Mouse (Mus musculus) hindbrain, embryonic 10.5 days (tissue): ENCODE measurements around the gene Cacna1e. TPM values are rescaled to one million over a fixed set of nuclear protein-coding genes. Genes with fewer than 3 reads are reported as not detected.

Experiments
- DNase-seq: peaks from one replicate; pipeline ENCODE4 v3.0.0-alpha.2; 2017; ENCODE audit warnings: low spot score
- H3K27ac ChIP-seq: fragments of 300-500 bp; sonication (generic); 2 replicates; pipeline ENCODE4 v1.5.1; 2016; ENCODE audit warnings: mild to moderate bottlenecking, moderate library complexity
- H3K27me3 ChIP-seq: fragments of 300-500 bp; sonication (generic); 2 replicates; pipeline ENCODE4 v1.6.1; 2016; ENCODE audit warnings: mild to moderate bottlenecking; ENCODE audit not compliant: poor library complexity, insufficient read depth, severe bottlenecking
- H3K36me3 ChIP-seq: fragments of 300-500 bp; sonication (generic); 2 replicates; pipeline ENCODE4 v1.6.1; 2016; ENCODE audit warnings: mild to moderate bottlenecking, moderate library complexity
- H3K4me1 ChIP-seq: fragments of 300-500 bp; sonication (generic); replicated peaks from 2 replicates; pipeline ENCODE4 v1.6.1; 2016; ENCODE audit warnings: mild to moderate bottlenecking
- H3K4me3 ChIP-seq: fragments of 300-500 bp; sonication (generic); 2 replicates; pipeline ENCODE4 v1.5.1; 2016; ENCODE audit warnings: mild to moderate bottlenecking, moderate library complexity
- H3K9me3 ChIP-seq: fragments of 300-500 bp; sonication (generic); 2 replicates; pipeline ENCODE4 v1.6.1; 2016; ENCODE audit warnings: mild to moderate bottlenecking, moderate library complexity
- WGBS: fragments of 180-500 bp; shearing (Covaris S2); methylation state at CpG from one replicate; pipeline ENCODE4 v1.1.7; 2016; 5-methylcytosine and 5-hydroxymethylcytosine counted together
- polyA plus RNA-seq: library from polyadenylated mRNA; unstranded; fragments of >200 nt; fragmentation: Nextera tagmentation; extraction: Ambion mirVana; gene quantifications from 2 replicates; pipeline ENCODE4 v1.2.1, GENCODE M21; 2016

Gene Cacna1e
- polyA plus RNA-seq, 1 experiment from 2014 or later = 1.8 TPM

DNA sequence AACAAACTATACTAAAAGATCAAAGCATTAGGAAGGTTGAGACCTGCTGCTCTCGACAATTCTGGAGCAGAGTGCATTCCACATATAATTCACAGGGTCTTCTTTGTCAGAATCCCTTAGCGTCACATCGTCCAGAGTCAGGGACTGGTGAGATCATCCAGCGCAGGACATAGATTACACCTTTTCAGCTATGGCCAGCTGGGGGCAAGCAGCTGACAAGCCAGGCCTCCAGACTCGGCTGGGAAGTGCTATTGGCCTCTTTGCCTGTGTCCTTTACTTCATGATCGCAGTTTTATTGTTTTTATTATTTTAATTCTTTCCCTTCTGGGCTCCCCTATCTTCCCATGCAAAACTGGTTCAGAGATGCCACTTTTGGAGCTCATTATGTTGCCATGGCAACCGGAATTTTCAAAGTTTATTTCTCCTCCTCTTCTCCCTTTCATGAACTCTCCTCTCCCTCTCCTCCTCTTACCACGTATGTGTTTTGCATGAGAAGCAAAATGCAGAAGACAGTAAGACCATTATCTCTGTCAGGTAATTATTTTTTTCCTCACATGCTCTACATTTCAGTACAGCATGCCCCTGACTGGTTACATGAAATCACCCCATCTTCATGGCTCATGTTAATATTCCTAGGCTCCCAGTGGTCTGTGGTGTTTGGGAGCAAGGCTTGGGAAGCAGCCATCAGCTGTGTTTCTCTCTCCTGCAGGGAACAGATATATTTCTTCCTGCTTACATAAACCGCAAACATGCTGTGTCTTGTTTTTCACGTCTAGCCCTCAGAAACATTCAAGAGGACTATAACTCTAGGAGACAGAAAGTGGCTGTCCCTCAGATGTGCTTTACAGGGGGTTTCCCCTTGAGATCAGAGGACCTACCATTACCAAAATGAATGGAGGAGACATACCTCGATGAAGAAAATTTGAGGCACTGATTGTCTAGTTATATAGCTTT is 351.0 kb downstream of the Cacna1e start:
- H3K4me3 ChIP-seq = no peak overlapping the region
- H3K27ac ChIP-seq = no peak overlapping the region
- peaks cover 6% of the 10 kb centered on the region; the same call in 1 of the 2 replicates for H3K4me1 ChIP-seq
- no peak for DNase-seq
- WGBS = 75% methylated on average over 11 of the region's 11 CpGs
- no peaks in the 10 kb centered on the region for H3K27me3 ChIP-seq
- no peaks in the 10 kb centered on the region for H3K9me3 ChIP-seq
- no peaks in the 10 kb centered on the region for H3K36me3 ChIP-seq

DNA sequence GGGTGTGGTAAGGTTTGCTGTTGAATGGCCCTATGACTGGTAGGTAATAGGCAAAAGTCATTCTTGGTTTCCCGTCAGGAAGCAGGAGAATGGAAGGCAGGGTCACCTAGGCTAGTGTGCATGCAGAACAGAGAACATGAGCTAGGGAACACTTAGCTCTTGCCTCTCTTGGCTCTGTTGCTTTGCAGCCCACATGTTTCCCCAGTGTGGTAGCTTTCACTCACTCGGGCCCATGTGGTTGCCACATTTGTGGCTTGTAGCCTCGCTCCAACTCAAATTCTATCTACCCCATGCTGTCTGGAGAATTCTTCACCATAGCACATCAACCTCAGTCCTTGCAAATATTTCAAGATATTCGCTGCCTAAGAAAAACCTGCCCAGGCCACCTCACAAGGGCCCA is 354.6 kb downstream of the Cacna1e start:
- H3K27ac ChIP-seq = no peak overlapping the region
- 88% methylated on average over 4 of the region's 4 CpGs for WGBS
- peaks cover 6% of the 10 kb centered on the region; the same call in 1 of the 2 replicates for H3K4me1 ChIP-seq
- H3K36me3 ChIP-seq = no peaks in the 10 kb centered on the region
- H3K9me3 ChIP-seq = no peaks in the 10 kb centered on the region
- no peak overlapping the region for H3K4me3 ChIP-seq
- no peaks in the 10 kb centered on the region for H3K27me3 ChIP-seq
- no peak for DNase-seq

DNA sequence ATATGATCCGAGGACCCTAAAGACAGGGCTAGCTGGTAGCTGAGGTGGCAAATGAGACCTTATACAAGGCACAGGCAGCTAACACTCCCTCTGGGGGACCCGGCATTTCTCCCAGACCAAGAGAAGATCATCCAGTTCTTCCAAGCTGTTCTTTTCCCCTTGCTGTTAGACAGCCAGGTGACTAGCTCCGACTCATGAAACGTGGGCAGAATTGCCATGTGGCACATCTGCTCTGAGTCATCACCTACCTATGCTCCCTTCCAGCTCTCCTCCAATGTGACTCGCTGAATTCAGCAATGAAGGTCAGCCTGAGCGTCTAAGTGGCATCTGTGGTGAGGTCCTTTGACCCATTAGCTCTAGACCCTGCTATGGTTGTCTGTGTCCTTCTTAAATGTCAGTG is 355.5 kb downstream of the Cacna1e start:
- Histone ChIP-seq H3K36me3 (no peaks in the 10 kb centered on the region), H3K27me3 (no peaks in the 10 kb centered on the region), H3K9me3 (no peaks in the 10 kb centered on the region), H3K27ac (no peak overlapping the region), H3K4me1 (peaks cover 6% of the 10 kb centered on the region; the same call in 1 of the 2 replicates), H3K4me3 (no peak overlapping the region)
- DNase-seq = no peak
- 88% methylated on average over 6 of the region's 6 CpGs for WGBS

DNA sequence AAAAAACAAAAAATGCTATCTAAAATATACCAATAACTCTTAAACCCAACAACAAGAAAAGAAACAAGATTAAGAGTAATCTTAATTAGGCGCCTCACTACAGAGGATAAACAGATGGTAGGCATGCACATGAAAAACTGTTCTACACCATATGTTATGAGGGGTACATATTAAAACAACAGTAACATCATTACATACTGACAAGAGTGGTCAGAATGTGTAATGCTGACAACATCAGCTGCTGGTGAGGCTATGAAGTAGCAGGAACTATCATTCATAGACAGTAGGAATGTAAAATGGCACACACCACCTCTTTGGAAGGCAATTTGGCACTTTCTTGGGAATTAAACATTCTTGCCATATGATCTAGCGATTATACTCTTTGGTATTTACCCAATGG is 363.6 kb downstream of the Cacna1e start:
- no peak overlapping the region for H3K4me3 ChIP-seq
- H3K36me3 ChIP-seq = no peaks in the 10 kb centered on the region
- H3K9me3 ChIP-seq = no peaks in the 10 kb centered on the region
- H3K4me1 ChIP-seq = no peaks in the 10 kb centered on the region
- H3K27ac ChIP-seq = no peak overlapping the region
- H3K27me3 ChIP-seq = no peaks in the 10 kb centered on the region
- WGBS = 95% methylated on average over 2 of the region's 2 CpGs
- DNase-seq = no peak

DNA sequence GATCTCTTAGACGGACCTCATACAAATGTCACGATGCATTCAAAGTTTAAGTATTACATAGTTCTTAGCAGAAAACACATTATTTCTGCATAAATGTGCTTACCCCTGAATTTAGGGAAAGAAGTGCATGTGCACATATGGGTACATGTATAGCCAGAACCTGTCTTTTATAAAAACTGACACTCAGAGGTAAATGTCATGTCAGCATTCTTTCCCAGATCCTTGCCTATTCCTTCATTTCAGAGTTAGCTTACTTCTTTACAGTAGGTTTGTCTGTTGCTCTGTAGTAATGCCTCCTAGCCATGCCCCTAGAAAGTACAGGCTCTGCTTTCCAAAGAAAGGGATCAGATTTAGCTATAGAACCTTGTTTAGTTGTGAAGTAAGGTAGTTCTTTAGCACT is 369.0 kb downstream of the Cacna1e start:
- Histone ChIP-seq H3K4me3 (no peak overlapping the region), H3K9me3 (no peaks in the 10 kb centered on the region), H3K36me3 (no peaks in the 10 kb centered on the region), H3K27me3 (no peaks in the 10 kb centered on the region), H3K27ac (no peak overlapping the region), H3K4me1 (no peaks in the 10 kb centered on the region)
- no peak for DNase-seq
- WGBS = 95% methylated on average over 2 of the region's 2 CpGs

DNA sequence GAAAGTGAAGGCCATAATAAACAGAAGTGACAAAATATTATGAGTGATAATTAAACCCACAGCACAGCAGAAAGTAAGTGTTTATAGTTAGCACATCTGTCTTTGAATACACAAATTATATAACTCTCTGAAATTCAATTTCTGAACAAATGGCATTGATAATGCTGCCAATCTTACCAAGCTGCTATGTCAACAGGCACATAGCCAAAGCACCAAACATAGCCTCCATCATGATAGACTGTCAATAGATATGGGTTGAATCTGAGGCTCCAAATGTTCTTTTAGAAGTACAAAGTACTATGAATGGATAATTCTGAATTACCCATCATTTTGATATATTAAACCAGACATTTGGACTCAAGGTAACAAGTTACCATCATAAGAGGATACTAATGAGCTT is 372.6 kb downstream of the Cacna1e start:
- no peak overlapping the region for H3K4me3 ChIP-seq
- H3K9me3 ChIP-seq = no peaks in the 10 kb centered on the region
- no peak overlapping the region for H3K27ac ChIP-seq
- H3K36me3 ChIP-seq = no peaks in the 10 kb centered on the region
- no peaks in the 10 kb centered on the region for H3K4me1 ChIP-seq
- no peaks in the 10 kb centered on the region for H3K27me3 ChIP-seq
- DNase-seq = no peak

DNA sequence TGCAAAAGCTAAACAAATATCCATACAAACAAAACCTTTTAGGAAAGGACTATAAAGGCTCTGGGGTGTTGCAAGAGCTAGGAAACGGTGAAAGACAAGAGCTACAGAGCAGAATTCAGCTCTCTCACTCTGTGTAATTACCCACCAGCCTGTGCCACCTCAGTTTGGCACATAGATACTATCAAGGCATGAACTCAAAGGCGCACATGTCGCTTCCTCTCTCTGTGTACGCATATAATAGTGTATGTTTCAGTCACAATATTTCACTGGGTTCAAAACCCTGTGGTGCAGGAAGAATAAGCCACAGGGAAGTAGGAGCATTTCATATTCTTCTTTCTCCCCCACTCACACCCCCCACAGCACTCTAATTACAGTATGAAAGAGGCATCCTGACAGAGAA is 380.3 kb downstream of the Cacna1e start:
- no peak for DNase-seq
- no peak overlapping the region for H3K4me3 ChIP-seq
- no peak overlapping the region for H3K27ac ChIP-seq
- H3K36me3 ChIP-seq = no peaks in the 10 kb centered on the region
- 65% methylated on average over 4 of the region's 4 CpGs for WGBS
- H3K4me1 ChIP-seq = peaks cover 16% of the 10 kb centered on the region
- H3K9me3 ChIP-seq = no peaks in the 10 kb centered on the region
- H3K27me3 ChIP-seq = no peaks in the 10 kb centered on the region

DNA sequence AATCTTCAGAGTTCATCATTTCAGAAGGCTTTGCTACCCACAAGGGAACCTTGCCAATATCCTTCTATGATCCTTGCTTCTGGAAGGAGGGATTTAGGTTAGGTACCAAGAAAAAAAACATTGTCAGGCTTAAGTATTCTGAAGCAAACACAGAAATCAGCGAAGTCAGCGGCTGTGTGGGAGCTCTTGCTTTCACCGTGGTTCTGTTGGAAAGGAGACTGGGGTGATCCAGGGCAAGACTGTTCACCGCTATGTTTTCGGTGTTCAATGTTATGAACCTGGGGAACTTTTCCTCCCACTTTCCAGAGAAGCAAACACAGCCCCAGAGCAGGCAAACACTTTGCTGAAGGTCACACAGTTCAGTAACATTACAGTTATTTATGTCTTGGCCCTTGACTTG is 383.4 kb downstream of the Cacna1e start:
- Histone ChIP-seq H3K27me3 (no peaks in the 10 kb centered on the region), H3K4me1 (peaks cover 16% of the 10 kb centered on the region), H3K27ac (no peak overlapping the region), H3K9me3 (no peaks in the 10 kb centered on the region), H3K36me3 (no peaks in the 10 kb centered on the region), H3K4me3 (no peak overlapping the region)
- WGBS = 85% methylated on average over 5 of the region's 5 CpGs
- DNase-seq = no peak

DNA sequence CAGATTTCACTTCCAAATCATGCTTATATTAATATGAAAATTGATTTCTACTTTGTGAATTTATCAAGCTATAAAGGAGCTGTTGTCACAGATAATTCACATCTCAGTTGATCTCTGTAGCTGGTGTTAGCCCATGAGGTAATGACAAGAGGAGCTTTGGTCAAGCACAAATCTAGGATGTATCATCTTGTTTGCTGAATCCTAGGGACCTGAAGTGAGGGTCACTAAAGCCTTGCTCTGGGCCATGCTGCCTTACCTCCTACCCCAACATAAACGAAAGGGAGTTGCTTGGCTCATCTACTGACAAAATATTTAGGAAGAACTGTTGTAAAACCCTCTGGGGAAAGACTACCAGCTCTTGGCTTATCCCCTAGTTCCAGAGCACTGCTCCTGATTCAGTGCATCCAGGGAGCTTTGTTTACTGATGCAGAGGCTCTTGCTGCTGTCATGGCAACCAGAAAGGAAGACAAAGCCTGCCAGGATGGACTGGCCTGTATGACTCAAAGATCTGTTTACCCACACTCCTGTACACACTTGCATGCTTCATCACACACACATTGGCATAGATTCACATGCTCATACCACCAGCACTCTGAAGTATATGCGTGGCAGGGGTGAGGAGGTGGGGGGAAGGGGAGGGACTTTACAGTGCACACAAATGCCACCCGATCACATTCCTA is 384.0 kb downstream of the Cacna1e start:
- 52% methylated on average over 3 of the region's 3 CpGs for WGBS
- no peaks in the 10 kb centered on the region for H3K36me3 ChIP-seq
- no peak overlapping the region for H3K4me3 ChIP-seq
- DNase-seq = peak; percentile 21
- 0 out of 2 replicates have a peak overlapping the region, but pooled peaks have one; percentile 35 for H3K27ac ChIP-seq
- no peaks in the 10 kb centered on the region for H3K9me3 ChIP-seq
- H3K4me1 ChIP-seq = peaks cover 16% of the 10 kb centered on the region
- no peaks in the 10 kb centered on the region for H3K27me3 ChIP-seq

DNA sequence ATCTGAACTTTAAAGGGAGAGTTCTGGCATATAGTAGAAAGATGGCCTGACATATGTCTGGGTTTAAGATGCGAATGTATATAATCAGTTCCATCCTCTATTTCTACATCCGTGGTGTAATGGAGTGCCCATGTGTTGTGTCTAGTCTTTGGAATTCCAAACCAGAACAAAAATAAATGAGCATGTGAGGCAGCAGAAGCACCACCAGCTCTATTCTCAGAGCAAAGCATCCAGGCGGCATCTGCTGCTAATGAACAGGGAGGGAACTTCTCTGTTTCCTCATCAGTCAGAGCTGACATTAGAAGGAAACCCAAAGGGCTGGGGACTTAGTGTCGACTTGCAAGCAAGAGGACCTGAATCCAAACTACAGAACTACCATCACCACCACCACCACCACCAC is 385.5 kb downstream of the Cacna1e start:
- no peak for DNase-seq
- Histone ChIP-seq H3K36me3 (no peaks in the 10 kb centered on the region), H3K4me3 (no peak overlapping the region), H3K9me3 (no peaks in the 10 kb centered on the region), H3K27ac (no peak overlapping the region), H3K4me1 (peaks cover 11% of the 10 kb centered on the region), H3K27me3 (no peaks in the 10 kb centered on the region)
- WGBS = 84% methylated on average over 4 of the region's 4 CpGs

DNA sequence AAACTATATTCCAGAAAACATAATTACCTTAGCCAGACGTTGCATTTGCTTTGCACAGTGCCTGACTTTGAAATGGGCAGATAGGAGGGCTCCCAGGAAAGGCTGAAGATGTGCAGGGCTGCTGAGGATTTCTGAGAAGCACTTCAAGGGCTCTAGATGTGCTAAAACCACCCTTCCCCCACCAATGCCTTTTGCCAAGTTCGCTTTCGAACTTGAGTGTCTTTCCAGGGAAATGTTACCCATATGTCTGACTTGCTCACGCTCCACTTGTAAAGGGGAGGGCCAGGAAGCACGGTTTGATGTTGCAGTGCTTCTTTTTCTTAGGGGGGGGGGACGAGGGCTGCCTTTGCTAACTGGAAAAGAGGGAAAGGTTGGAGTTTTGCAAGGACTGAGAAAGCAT is 393.2 kb downstream of the Cacna1e start:
- Histone ChIP-seq H3K4me1 (no peaks in the 10 kb centered on the region), H3K36me3 (no peaks in the 10 kb centered on the region), H3K4me3 (no peak overlapping the region), H3K9me3 (no peaks in the 10 kb centered on the region), H3K27me3 (no peaks in the 10 kb centered on the region), H3K27ac (no peak overlapping the region)
- WGBS = 74% methylated on average over 6 of the region's 6 CpGs
- no peak for DNase-seq

DNA sequence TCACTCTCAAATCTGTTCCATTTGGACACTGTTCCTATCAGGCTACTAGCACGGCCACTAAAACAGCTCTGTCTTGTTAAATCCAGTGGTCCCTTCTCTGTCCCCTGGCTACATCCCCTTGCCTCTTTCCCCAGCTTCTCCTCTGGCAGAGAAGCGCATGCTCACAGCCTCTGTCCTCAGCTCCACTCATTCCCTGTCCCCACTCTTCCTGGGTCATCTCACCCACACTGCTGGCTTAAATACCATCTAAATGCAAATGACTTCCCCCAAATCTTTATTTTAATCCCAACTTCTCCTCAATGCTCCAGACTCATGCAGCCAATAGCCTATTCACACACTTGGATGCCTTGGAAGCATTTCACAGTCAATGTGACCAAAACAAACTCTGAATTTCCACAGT is 407.6 kb downstream of the Cacna1e start:
- no peak overlapping the region for H3K4me3 ChIP-seq
- H3K27ac ChIP-seq = no peak overlapping the region
- H3K36me3 ChIP-seq = no peaks in the 10 kb centered on the region
- H3K9me3 ChIP-seq = no peaks in the 10 kb centered on the region
- H3K4me1 ChIP-seq = no peaks in the 10 kb centered on the region
- 85% methylated on average over 2 of the region's 2 CpGs for WGBS
- DNase-seq = no peak
- no peaks in the 10 kb centered on the region for H3K27me3 ChIP-seq

DNA sequence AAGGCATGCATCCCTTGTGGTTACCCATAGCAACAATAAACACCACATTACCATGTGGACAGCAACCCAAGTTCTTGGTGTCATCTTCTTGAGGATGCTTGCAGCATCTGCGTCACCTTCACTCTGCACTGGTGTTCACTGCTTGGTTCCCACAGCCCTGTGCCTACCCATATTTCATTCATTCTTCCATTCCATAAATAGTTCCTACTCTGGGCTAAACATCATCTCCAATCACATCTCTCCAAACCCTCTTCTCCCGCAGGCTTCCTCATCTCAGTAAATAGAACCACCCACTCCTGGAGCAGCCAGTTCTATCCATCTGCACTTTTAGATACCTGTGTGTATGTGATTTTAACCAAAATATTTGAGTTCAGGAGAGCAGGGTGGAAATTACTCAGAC is 408.6 kb downstream of the Cacna1e start:
- Histone ChIP-seq H3K27ac (no peak overlapping the region), H3K9me3 (no peaks in the 10 kb centered on the region), H3K27me3 (no peaks in the 10 kb centered on the region), H3K36me3 (no peaks in the 10 kb centered on the region), H3K4me1 (no peaks in the 10 kb centered on the region), H3K4me3 (no peak overlapping the region)
- 95% methylated on average over 2 of the region's 2 CpGs for WGBS
- DNase-seq = no peak
